Mouse (Mus musculus) neural tube, embryonic 13.5 days (tissue): ENCODE data around the gene Sppl3. TPM values are rescaled to one million over a fixed set of nuclear protein-coding genes. Genes with fewer than 3 reads are reported as not detected.
A peak's percentile ranks its signal among the peaks of the same experiment; 100 is the strongest.
"Not testable (repeated sequence)": the region's sequence is repeated elsewhere in the genome, so short reads cannot be mapped to it uniquely, and the experiment has no call there.

Source experiments
- ATAC-seq: fragments of 200-750 bp; cut with Nextera tagmentation; 2 replicates; pipeline ENCODE4 v1.8.0; 2017; ENCODE audit warnings: low read depth, mild to moderate bottlenecking, moderate TSS enrichment, moderate library complexity
- H3K27ac ChIP-seq: fragments of 300-500 bp; sonication (generic); replicated peaks from 2 replicates; pipeline ENCODE4 v1.5.1; 2015; ENCODE audit warnings: moderate library complexity, mild to moderate bottlenecking, inconsistent platforms
- H3K27me3 ChIP-seq: fragments of 300-500 bp; sonication (generic); 2 replicates; pipeline ENCODE4 v1.6.1; 2015; ENCODE audit warnings: mild to moderate bottlenecking, inconsistent platforms
- H3K36me3 ChIP-seq: fragments of 300-500 bp; sonication (generic); 2 replicates; pipeline ENCODE4 v1.6.1; 2015; ENCODE audit warnings: mild to moderate bottlenecking, inconsistent platforms
- H3K4me1 ChIP-seq: fragments of 300-500 bp; sonication (generic); replicated peaks from 2 replicates; pipeline ENCODE4 v1.6.1; 2015; ENCODE audit warnings: inconsistent platforms
- H3K4me2 ChIP-seq: fragments of 300-500 bp; sonication (generic); 2 replicates; pipeline ENCODE4 v1.6.1; 2015; ENCODE audit warnings: inconsistent platforms, mild to moderate bottlenecking, moderate library complexity
- H3K4me3 ChIP-seq: fragments of 300-500 bp; sonication (generic); 2 replicates; pipeline ENCODE4 v1.5.1; 2015; ENCODE audit warnings: mild to moderate bottlenecking, inconsistent platforms
- H3K9ac ChIP-seq: fragments of 300-500 bp; sonication (generic); 2 replicates; pipeline ENCODE4 v1.6.1; 2015; ENCODE audit warnings: moderate library complexity, mild to moderate bottlenecking, inconsistent platforms
- H3K9me3 ChIP-seq: fragments of 300-500 bp; sonication (generic); 2 replicates; pipeline ENCODE4 v1.6.1; 2016; ENCODE audit warnings: inconsistent platforms
- WGBS: fragments of 180-500 bp; shearing (Covaris S2); methylation state at CpG from one replicate; pipeline ENCODE4 v1.1.7; 2015; 5-methylcytosine and 5-hydroxymethylcytosine counted together
- polyA plus RNA-seq: library from polyadenylated mRNA; unstranded; fragments of >200 nt; fragmentation: Nextera tagmentation; extraction: Ambion mirVana; gene quantifications from 2 replicates; pipeline ENCODE4 v1.2.1, GENCODE M21; 2015

Gene Sppl3
- polyA plus RNA-seq, 1 experiment from 2014 or later: 21.3 TPM

- 0 out of 2 replicates have a peak, but pooled peaks cover 7% of the 10 kb centered on the region for H3K9me3 ChIP-seq
- 0 out of 2 replicates have a peak, but pooled peaks cover 6% of the 10 kb centered on the region for H3K4me1 ChIP-seq
- no peak overlapping the region for H3K4me2 ChIP-seq
- no peak for ATAC-seq
- H3K36me3 ChIP-seq: peaks cover 83% of the 10 kb centered on the region
- H3K4me3 ChIP-seq: no peak overlapping the region
- H3K27me3 ChIP-seq: no peaks in the 10 kb centered on the region
- H3K27ac ChIP-seq: no peak overlapping the region
- H3K9ac ChIP-seq: no peak overlapping the region
- WGBS: 85% methylated on average over 6 of the region's 6 CpGs
Measured at GRCm38 (mm10) chr5:115091776-115092175, 80.8 kb downstream of the Sppl3 start.

- Histone ChIP-seq H3K9ac (no peak within 1 kb of the TSS), H3K4me2 (no peak within 1 kb of the TSS), H3K4me1 (0 out of 2 replicates have a peak, but pooled peaks cover 6% of the 10 kb centered on the region), H3K27ac (no peak within 1 kb of the TSS), H3K36me3 (peaks cover 74% of the 10 kb centered on the region), H3K27me3 (no peaks in the 10 kb centered on the region), H3K9me3 (no peaks in the 10 kb centered on the region), H3K4me3 (no peak within 1 kb of the TSS)
- no peak for ATAC-seq
- WGBS: 97% methylated on average over 8 of the region's 8 CpGs
Measured at GRCm38 (mm10) chr5:115098195-115098594, 87.3 kb downstream of the Sppl3 start, which contains the start of gene Gm10401. TSS of gene Gm10401 (minus strand) at chr5:115098295.

- H3K4me1 ChIP-seq: no peaks in the 10 kb centered on the region
- H3K9ac ChIP-seq: no peak overlapping the region
- no peak for ATAC-seq
- H3K4me3 ChIP-seq: no peak overlapping the region
- H3K27me3 ChIP-seq: no peaks in the 10 kb centered on the region
- H3K4me2 ChIP-seq: no peak overlapping the region
- no peaks in the 10 kb centered on the region for H3K9me3 ChIP-seq
- peaks cover 79% of the 10 kb centered on the region for H3K36me3 ChIP-seq
- no peak overlapping the region for H3K27ac ChIP-seq
- 88% methylated on average over 5 of the region's 5 CpGs for WGBS
Measured at GRCm38 (mm10) chr5:115099530-115099929, 88.6 kb downstream of the Sppl3 start.

- Histone ChIP-seq H3K36me3 (peaks cover 75% of the 10 kb centered on the region), H3K9ac (no peak overlapping the region), H3K4me1 (no peaks in the 10 kb centered on the region), H3K27ac (no peak overlapping the region), H3K4me3 (no peak overlapping the region), H3K27me3 (no peaks in the 10 kb centered on the region), H3K9me3 (no peaks in the 10 kb centered on the region), H3K4me2 (no peak overlapping the region)
- no peak for ATAC-seq
- WGBS: 86% methylated on average over 9 of the region's 9 CpGs
Measured at GRCm38 (mm10) chr5:115099991-115100390, 89.1 kb downstream of the Sppl3 start.

GRCm38 (mm10) chr5:115100473-115100872, 89.5 kb downstream of the Sppl3 start:
- Histone ChIP-seq H3K4me2 (no peak overlapping the region), H3K9me3 (no peaks in the 10 kb centered on the region), H3K4me1 (no peaks in the 10 kb centered on the region), H3K9ac (no peak overlapping the region), H3K36me3 (peaks cover 70% of the 10 kb centered on the region), H3K27ac (no peak overlapping the region), H3K27me3 (no peaks in the 10 kb centered on the region), H3K4me3 (no peak overlapping the region)
- ATAC-seq: no peak
- 84% methylated on average over 6 of the region's 6 CpGs for WGBS

GRCm38 (mm10) chr5:115102231-115102630, 91.3 kb downstream of the Sppl3 start:
- Histone ChIP-seq H3K4me3 (no peak overlapping the region), H3K9ac (no peak overlapping the region), H3K27ac (no peak overlapping the region), H3K27me3 (no peaks in the 10 kb centered on the region), H3K4me2 (no peak overlapping the region), H3K4me1 (no peaks in the 10 kb centered on the region), H3K9me3 (no peaks in the 10 kb centered on the region), H3K36me3 (peaks cover 52% of the 10 kb centered on the region)
- no peak for ATAC-seq
- WGBS: 77% methylated on average over 2 of the region's 2 CpGs

GRCm38 (mm10) chr5:115103253-115103652, 92.3 kb downstream of the Sppl3 start:
- not testable (repeated sequence) for H3K4me3 ChIP-seq, H3K27ac ChIP-seq, H3K9ac ChIP-seq, ATAC-seq, H3K4me1 ChIP-seq, H3K4me2 ChIP-seq, H3K9me3 ChIP-seq, H3K27me3 ChIP-seq
- whole genome bisulfite sequencing: 93% methylated on average over 23 of the region's 23 CpGs
- peaks cover 42% of the 10 kb centered on the region for H3K36me3 ChIP-seq

GRCm38 (mm10) chr5:115111156-115111555, 100.2 kb downstream of the Sppl3 start:
- no peak overlapping the region for H3K9ac ChIP-seq
- no peaks in the 10 kb centered on the region for H3K27me3 ChIP-seq
- ATAC-seq: no peak
- H3K4me2 ChIP-seq: no peak overlapping the region
- no peaks in the 10 kb centered on the region for H3K9me3 ChIP-seq
- peaks cover 40% of the 10 kb centered on the region for H3K36me3 ChIP-seq
- H3K4me3 ChIP-seq: no peak overlapping the region
- peaks cover 12% of the 10 kb centered on the region; the same call in 1 of the 2 replicates for H3K4me1 ChIP-seq
- whole genome bisulfite sequencing: 83% methylated on average over 8 of the region's 8 CpGs
- no peak overlapping the region for H3K27ac ChIP-seq

- Histone ChIP-seq H3K4me2 (no peak overlapping the region), H3K9me3 (no peaks in the 10 kb centered on the region), H3K36me3 (peaks cover 55% of the 10 kb centered on the region), H3K9ac (no peak overlapping the region), H3K27ac (no peak overlapping the region), H3K4me3 (no peak overlapping the region), H3K27me3 (no peaks in the 10 kb centered on the region), H3K4me1 (peaks cover 17% of the 10 kb centered on the region)
- 95% methylated on average over 12 of the region's 12 CpGs for WGBS
- no peak for ATAC-seq
Measured at GRCm38 (mm10) chr5:115113244-115113643, 102.3 kb downstream of the Sppl3 start.

GRCm38 (mm10) chr5:115114501-115114900, 103.6 kb downstream of the Sppl3 start:
- no peaks in the 10 kb centered on the region for H3K27me3 ChIP-seq
- H3K9me3 ChIP-seq: no peaks in the 10 kb centered on the region
- H3K4me3 ChIP-seq: no peak overlapping the region
- H3K9ac ChIP-seq: no peak overlapping the region
- H3K36me3 ChIP-seq: peaks cover 55% of the 10 kb centered on the region
- 94% methylated on average over 8 of the region's 8 CpGs for WGBS
- no peak for ATAC-seq
- H3K27ac ChIP-seq: no peak overlapping the region
- H3K4me1 ChIP-seq: peaks cover 30% of the 10 kb centered on the region
- H3K4me2 ChIP-seq: no peak overlapping the region

- H3K9ac ChIP-seq: no peak overlapping the region
- ATAC-seq: no peak
- no peaks in the 10 kb centered on the region for H3K27me3 ChIP-seq
- WGBS: 90% methylated on average over 3 of the region's 3 CpGs
- H3K4me2 ChIP-seq: no peak overlapping the region
- no peak overlapping the region for H3K4me3 ChIP-seq
- H3K9me3 ChIP-seq: no peaks in the 10 kb centered on the region
- H3K27ac ChIP-seq: no peak overlapping the region
- H3K36me3 ChIP-seq: peaks cover 49% of the 10 kb centered on the region
- peaks cover 18% of the 10 kb centered on the region for H3K4me1 ChIP-seq
Measured at GRCm38 (mm10) chr5:115116426-115116825, 105.5 kb downstream of the Sppl3 start.

- ATAC-seq: no peak
- Histone ChIP-seq H3K27me3 (no peaks in the 10 kb centered on the region), H3K9me3 (no peaks in the 10 kb centered on the region), H3K36me3 (peaks cover 40% of the 10 kb centered on the region), H3K4me3 (no peak overlapping the region), H3K4me1 (peaks cover 18% of the 10 kb centered on the region), H3K27ac (no peak overlapping the region), H3K4me2 (no peak overlapping the region), H3K9ac (no peak overlapping the region)
- 96% methylated on average over 13 of the region's 13 CpGs for WGBS
Measured at GRCm38 (mm10) chr5:115117467-115117866, 106.5 kb downstream of the Sppl3 start.

GRCm38 (mm10) chr5:115118961-115119570, 108.1 kb downstream of the Sppl3 start, which contains the start of gene Acads:
TSS of gene Acads (minus strand) at chr5:115119346.
- H3K4me2 ChIP-seq: peak within 1 kb of the TSS; percentile 74
- H3K36me3 ChIP-seq: peaks cover 44% of the 10 kb centered on the region
- H3K4me3 ChIP-seq: peak within 1 kb of the TSS; percentile 72
- H3K4me1 ChIP-seq: peaks cover 18% of the 10 kb centered on the region
- peak within 1 kb of the TSS; percentile 86 for H3K9ac ChIP-seq
- H3K27me3 ChIP-seq: no peaks in the 10 kb centered on the region
- H3K27ac ChIP-seq: peak within 1 kb of the TSS; percentile 28; the same call in 1 of the 2 replicates
- no peaks in the 10 kb centered on the region for H3K9me3 ChIP-seq
- ATAC-seq: peak; percentile 78
- WGBS: under 1% methylated on average over 37 of the region's 39 CpGs
